Mouse (Mus musculus) adrenal gland, postnatal 36 days (tissue): ENCODE data around the gene Slc7a15. TPM values are rescaled to one million over a fixed set of nuclear protein-coding genes. Genes with fewer than 3 reads are reported as not detected.
A peak's percentile ranks its signal among the peaks of the same experiment; 100 is the strongest.
"Not testable (repeated sequence)": the region's sequence is repeated elsewhere in the genome, so short reads cannot be mapped to it uniquely, and the experiment has no call there.

Experiments used
- DNase-seq, 2 experiments: peaks; one replicate each; pipeline ENCODE4 v3.0.0; 2021; ENCODE audit warnings: mixed read lengths in 1 of 2
- long read RNA-seq, 2 experiments: library from polyadenylated mRNA; stranded (forward); transcript quantifications; one replicate each; pipeline ENCODE4 v2.0.0; 2021; ENCODE audit warnings: borderline sequencing depth in 2 of 2
- total RNA-seq, 2 experiments: library from RNA; stranded (reverse); gene quantifications; 2 replicates each; pipeline ENCODE4 v1.2.3; 2021

Slc7a15 gene
- not detected for total RNA-seq
- long read RNA-seq, experiment 1, result 0 reads
- long read RNA-seq, experiment 2, result 0 reads

DNA sequence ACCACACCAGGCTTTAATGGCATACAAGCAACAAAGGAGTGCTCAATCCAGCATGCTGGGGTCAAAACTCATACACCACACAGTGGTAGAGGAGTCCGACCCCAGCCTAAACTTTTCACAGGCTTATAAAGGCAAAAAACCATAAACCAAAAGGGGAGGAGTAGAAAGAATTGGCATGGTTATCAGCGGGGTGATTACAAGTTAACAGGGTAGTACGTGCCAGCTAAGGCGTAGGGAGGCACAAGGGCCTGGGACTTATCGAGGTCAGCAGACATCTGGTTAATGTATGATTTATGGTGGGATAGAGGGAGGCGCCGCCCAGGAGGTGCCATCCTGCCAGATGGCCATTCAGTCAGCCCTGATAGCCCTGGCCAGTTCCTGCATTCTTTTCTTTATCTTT, at the start of gene Slc7a15:
TSS of gene Slc7a15 (minus strand) at position 101 of the 400 bp plus-strand sequence.
- DNase-seq, result not testable (repeated sequence)

GRCm38 (mm10) chr12:8648211-8648610, 49.3 kb upstream of the Slc7a15 start:
- DNase-seq, result not testable (repeated sequence)

DNA sequence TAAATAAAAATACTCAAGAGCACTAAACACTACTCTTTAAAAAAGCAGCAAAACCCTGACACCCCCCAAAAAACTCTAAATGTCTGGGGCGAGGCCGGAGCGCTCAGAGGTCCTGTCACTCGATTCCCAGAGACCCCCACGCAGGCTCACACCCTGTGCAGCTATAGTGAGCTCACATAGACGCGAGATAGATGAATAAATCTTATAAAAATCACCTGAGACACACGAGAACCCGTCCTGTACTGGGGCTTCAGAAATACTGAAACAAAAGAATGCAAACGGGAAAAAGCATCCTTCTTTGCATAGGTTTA, 42.5 kb upstream of the Slc7a15 start:
- peak in 1 of 2 experiments; percentile 21 for DNase-seq

GRCm38 (mm10) chr12:8640711-8641424, 42.0 kb upstream of the Slc7a15 start:
- peak; percentile 99 for DNase-seq

GRCm38 (mm10) chr12:8640186-8640585, 41.3 kb upstream of the Slc7a15 start:
- not testable (repeated sequence) for DNase-seq

- DNase-seq, result peak; percentile 81 to 85
These were observed 39.7 kb upstream of the Slc7a15 start for GRCm38 (mm10) chr12:8638411-8639087.

GRCm38 (mm10) chr12:8636945-8637344, 38.1 kb upstream of the Slc7a15 start:
- DNase-seq, result no peak

DNA sequence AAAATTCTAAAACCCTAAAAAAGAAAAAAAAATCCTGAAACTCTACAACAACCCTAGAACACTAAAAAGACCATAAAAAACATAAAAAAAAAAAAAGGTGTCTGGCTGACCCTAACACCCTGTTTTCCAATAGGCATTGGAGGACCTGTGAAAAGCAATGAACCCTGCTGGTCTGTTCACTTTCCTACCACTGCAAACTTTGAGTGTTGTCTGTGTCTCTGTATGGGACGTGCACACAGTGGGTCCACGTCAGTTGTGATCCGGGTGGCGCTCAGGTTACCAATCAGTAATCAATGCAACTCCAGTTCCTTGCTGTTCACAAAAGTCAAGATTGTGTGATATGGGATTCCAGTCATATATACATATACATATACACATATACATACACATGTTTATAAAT, 36.7 kb upstream of the Slc7a15 start:
- no peak for DNase-seq

GRCm38 (mm10) chr12:8634306-8634705, 35.4 kb upstream of the Slc7a15 start:
- no peak for DNase-seq

DNA sequence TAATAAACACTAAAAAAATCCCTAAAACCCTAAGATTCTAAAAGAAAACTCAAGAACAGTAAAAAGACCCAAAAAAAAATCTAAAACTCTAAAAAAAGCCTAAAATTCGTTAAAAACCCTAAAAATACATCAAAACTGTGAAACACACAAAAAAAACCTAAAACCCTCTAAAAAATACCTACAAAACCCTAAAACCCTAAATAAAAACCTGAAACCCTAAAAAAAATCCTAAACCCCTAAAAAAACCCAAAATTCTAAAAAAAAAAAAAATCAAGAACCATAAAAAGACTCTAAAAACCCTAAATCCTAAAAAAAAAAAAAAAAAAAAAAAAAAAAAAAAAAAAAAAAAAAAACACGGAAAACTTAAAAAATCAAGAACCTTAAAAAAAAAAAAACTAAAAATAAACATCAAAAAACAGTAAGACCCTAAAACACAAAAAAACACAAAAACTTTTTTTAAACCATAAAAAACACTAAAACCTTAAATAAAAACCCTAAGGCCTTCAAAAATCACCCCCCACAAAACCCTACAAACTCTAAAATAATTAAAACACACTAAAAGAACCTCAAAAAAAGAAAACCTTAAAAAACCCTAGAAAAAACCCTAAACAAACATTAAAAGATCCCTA, 34.0 kb upstream of the Slc7a15 start:
- DNase-seq, result no peak

GRCm38 (mm10) chr12:8631691-8632090, 32.8 kb upstream of the Slc7a15 start:
- DNase-seq, result no peak

DNA sequence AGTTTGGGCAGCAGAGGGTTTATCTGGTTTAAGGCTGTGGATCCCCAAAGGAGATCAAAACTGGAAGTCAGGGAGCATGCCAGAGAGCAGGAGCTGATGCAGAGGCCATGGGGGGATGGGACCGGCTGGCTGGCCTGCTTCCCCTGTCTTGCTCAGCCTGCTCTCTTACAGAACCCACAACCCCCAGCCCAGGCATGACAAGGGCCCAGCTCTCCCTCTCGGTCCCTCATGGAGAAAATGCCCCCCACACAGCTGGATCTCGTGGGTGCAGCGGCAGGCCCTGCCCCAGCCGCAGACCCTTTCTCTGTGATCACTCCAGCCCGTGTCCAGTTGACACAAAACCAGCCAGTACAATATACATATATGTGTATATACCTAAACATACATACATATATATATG, 30.7 kb upstream of the Slc7a15 start:
- DNase-seq, result no peak

- DNase-seq, result no peak
These were observed 21.8 kb upstream of the Slc7a15 start for GRCm38 (mm10) chr12:8620678-8621018.

GRCm38 (mm10) chr12:8619827-8620677, 21.2 kb upstream of the Slc7a15 start:
- DNase-seq, result no peak

GRCm38 (mm10) chr12:8618271-8618670, 19.4 kb upstream of the Slc7a15 start:
- no peak for DNase-seq

- DNase-seq, result no peak
These were observed 10.2 kb upstream of the Slc7a15 start for GRCm38 (mm10) chr12:8609070-8609469.

DNA sequence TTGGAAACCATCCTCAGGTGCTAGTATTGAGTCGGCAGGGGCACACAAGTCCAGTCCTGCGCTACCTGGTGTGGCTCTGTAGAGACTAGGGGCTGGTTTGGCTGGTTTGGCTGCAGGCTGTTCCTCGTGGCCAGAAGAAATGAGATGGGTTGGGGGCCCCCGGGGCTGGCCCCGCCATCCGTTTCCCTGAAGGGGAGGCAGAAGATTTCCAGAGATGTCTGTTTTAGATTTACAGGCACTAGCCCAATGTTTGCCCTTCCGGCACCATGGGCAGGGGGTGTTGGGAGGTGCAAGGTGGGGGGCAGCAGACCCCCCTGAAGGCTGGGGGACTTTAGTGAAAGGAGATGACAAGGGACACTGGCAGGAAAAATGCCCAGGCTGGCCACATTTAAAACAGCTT, 3.3 kb downstream of the Slc7a15 start:
- DNase-seq, result no peak

GRCm38 (mm10) chr12:8591326-8591725, 7.5 kb downstream of the Slc7a15 start:
- DNase-seq, result not testable (repeated sequence)

DNA sequence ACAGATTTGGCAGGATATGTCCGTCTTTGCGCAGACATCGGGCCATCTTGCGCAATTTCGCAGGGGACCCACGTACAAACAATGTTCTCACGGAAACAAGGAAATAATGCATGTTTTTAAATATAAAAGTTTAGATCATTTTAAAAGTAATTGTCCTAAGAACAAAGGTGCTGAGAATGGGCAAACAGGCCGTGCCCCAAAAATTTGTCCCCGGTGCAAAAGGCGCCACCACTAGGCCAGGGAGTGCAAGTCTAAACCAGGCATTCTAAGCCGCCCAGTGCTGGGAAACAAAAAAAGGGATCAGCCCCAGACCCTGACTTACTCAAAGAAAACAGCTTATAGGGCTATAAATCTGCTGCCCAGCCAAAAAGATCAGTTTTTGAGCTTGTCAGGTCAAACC, 25.5 kb downstream of the Slc7a15 start:
- no peak for DNase-seq

- DNase-seq, result not testable (repeated sequence)
These were observed 26.9 kb downstream of the Slc7a15 start for GRCm38 (mm10) chr12:8571903-8572341.

- DNase-seq, result not testable (repeated sequence)
These were observed 27.5 kb downstream of the Slc7a15 start for GRCm38 (mm10) chr12:8571287-8571902.

- not testable (repeated sequence) for DNase-seq
These were observed 36.7 kb downstream of the Slc7a15 start for GRCm38 (mm10) chr12:8562213-8562612.
